Mouse (Mus musculus): ENCODE results near the gene Lrrc61. TPM values are rescaled to one million over a fixed set of nuclear protein-coding genes. Genes with fewer than 3 reads are reported as not detected.

Lrrc61 gene
- polyA plus RNA-seq (2014; fragmentation: Illumina TruSeq; extraction: RNeasy Lipid Tissue Mini Kit (QIAGEN cat#74804); ENCODE audit: low read depth, low replicate concordance): 8.5 TPM

DNA sequence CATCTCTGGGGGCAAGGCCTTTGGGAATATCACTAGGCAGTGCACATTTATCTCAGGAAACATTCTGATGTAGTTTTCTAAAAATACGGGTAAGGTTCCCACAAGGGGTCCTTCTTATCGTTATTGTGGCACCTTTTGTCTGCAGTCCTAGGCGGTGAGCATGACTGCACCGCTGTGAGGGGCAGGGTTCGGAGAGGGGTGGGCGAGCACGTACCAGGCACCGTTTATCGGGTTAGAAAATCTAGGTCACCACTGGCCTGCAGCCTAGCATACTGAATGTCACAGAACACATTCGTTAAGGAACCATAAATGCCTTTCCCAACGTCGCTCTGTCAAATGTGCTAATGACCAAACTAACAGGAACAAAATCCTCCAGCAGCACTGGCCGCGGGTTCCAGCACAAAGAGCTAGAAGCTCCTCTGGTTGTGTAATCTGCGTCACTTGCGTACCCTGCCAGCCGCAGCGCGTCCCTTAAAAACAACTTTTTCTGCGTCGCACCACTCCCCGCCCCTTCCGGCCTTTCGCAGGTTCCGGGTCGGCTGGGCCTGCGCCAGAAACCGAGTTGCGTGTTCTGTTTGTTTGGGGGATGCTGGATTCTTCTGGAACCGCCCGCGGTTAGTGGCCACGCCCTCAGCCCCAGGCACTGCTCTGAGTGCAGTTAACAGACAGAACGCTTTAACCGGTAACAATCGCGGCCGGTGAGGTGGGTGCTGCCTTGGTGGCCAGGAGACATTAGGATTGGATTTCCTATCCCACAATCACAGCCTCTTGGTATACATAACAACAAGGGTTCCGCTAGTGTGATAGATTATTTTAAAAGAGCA is at the start of gene Lrrc61:
TSS of gene Lrrc61 (plus strand) at position 517 of the 824 bp plus-strand sequence.

DNA sequence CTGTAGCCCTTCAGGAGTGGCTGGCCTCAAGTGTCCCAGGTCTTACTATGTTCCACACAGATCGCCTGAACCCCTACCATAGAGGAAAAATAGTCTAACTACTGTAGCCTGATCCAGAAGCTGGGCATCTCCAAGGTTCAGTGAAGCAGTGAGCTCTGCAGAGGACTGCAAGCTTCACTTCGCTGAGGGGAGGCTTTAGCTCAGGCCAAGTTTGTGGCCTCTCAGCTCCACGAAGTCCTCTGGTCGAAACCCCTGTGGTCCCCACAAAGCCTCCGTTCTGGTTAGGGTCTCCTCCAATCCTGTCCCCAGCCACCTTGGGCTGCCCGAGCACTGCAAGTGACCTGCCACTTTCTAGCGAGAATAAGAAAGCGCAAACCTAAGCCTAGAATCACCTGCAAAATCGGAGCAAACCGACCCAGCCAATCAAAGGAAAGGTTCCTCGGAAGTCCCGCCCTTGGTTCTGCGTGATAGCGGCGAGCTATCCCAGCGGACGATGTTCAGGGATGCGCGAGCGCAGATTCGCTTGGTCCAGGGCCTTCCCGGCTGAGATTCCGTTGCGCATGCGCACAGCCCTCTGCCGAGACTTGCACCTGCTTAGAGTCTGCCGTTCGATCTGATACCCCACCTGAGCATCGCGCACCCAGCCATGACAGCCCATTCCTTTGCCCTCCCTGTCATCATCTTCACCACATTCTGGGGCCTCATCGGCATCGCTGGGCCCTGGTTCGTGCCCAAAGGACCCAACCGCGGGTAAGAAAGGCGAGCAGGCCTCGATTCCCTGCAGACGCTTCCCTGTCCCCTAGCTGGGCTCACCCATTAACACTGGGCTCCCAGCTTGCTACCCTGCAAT is 17.3 kb upstream of the Lrrc61 start, which contains the start of gene Atp6v0e2:
TSS of gene Atp6v0e2 (plus strand) at position 511 of the 850 bp plus-strand sequence.

GRCm38 (mm10) chr6:48572572-48573061 is 18.0 kb downstream of the Lrrc61 start, which contains the start of gene Rarres2:
Rarres2 (minus strand) TSS chr6:48572789.

DNA sequence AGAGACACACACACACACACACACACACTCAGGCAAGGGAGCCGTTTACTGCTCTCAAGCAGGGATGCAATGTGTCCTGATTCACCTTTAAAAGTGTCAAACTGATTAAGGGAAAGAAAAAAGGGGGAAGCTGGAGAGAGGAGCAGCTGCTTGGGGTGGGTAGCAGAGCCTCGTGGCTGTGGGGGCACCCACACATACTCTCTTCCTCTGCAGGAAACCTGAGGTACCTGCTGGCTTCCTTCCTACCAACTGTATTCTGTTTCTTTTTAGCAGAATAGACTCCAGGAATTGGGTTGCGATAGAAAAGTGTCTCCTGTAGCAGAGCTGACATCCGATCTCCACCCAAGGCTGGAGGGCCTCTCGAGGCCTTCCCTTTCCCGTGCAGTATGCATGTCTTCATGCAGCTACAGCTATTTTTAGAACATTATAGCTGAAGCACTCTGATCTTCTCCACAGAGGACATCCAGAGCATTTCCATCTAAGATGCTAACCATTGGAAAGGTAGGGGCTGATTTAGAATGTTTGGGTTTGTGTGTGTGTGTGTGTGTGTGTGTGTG is 34.7 kb downstream of the Lrrc61 start, which contains the start of gene Gm45021:
TSS of gene Gm45021 (plus strand) at position 417 of the 557 bp plus-strand sequence.

GRCm38 (mm10) chr6:48593158-48594042 is 38.8 kb downstream of the Lrrc61 start, which contains the start of the genes Repin1 and Gm44965:
Repin1 (plus strand) TSS chr6:48593883.
Gm44965 (plus strand) TSS chr6:48593941.

GRCm38 (mm10) chr6:48601271-48602079 is 46.9 kb downstream of the Lrrc61 start, which contains the start of gene Zfp775:
Zfp775 (plus strand) TSS chr6:48602063.

Other genes starting within 250 kb of the Lrrc61 start
- 9.7 TPM for gene Krba1, start 159.2 kb upstream of the Lrrc61 start, polyA plus RNA-seq (2014; fragmentation: Illumina TruSeq; extraction: RNeasy Lipid Tissue Mini Kit (QIAGEN cat#74804); ENCODE audit: low read depth, low replicate concordance)
- 14.9 TPM for gene Zfp467, start 109.0 kb upstream of the Lrrc61 start, polyA plus RNA-seq (2014; fragmentation: Illumina TruSeq; extraction: RNeasy Lipid Tissue Mini Kit (QIAGEN cat#74804); ENCODE audit: low read depth, low replicate concordance)
- not detected for gene Sspo, start 106.6 kb upstream of the Lrrc61 start, polyA plus RNA-seq (2014; fragmentation: Illumina TruSeq; extraction: RNeasy Lipid Tissue Mini Kit (QIAGEN cat#74804); ENCODE audit: low read depth, low replicate concordance)
- 55.5 TPM for gene Atp6v0e2, start 17.2 kb upstream of the Lrrc61 start, polyA plus RNA-seq (2014; fragmentation: Illumina TruSeq; extraction: RNeasy Lipid Tissue Mini Kit (QIAGEN cat#74804); ENCODE audit: low read depth, low replicate concordance)
- 7.2 TPM for gene Rarres2, start 18.0 kb downstream of the Lrrc61 start, polyA plus RNA-seq (2014; fragmentation: Illumina TruSeq; extraction: RNeasy Lipid Tissue Mini Kit (QIAGEN cat#74804); ENCODE audit: low read depth, low replicate concordance)
- not detected for gene Gm45021, start 34.8 kb downstream of the Lrrc61 start, polyA plus RNA-seq (2014; fragmentation: Illumina TruSeq; extraction: RNeasy Lipid Tissue Mini Kit (QIAGEN cat#74804); ENCODE audit: low read depth, low replicate concordance)
- 12.8 TPM for gene Repin1, start 39.1 kb downstream of the Lrrc61 start, polyA plus RNA-seq (2014; fragmentation: Illumina TruSeq; extraction: RNeasy Lipid Tissue Mini Kit (QIAGEN cat#74804); ENCODE audit: low read depth, low replicate concordance)
- gene Gm44965, start 39.1 kb downstream of the Lrrc61 start, polyA plus RNA-seq (2014; fragmentation: Illumina TruSeq; extraction: RNeasy Lipid Tissue Mini Kit (QIAGEN cat#74804); ENCODE audit: low read depth, low replicate concordance): not detected
- 0.12 TPM for gene Zfp775, start 47.3 kb downstream of the Lrrc61 start, polyA plus RNA-seq (2014; fragmentation: Illumina TruSeq; extraction: RNeasy Lipid Tissue Mini Kit (QIAGEN cat#74804); ENCODE audit: low read depth, low replicate concordance)
- gene AI854703, start 72.0 kb downstream of the Lrrc61 start, polyA plus RNA-seq (2014; fragmentation: Illumina TruSeq; extraction: RNeasy Lipid Tissue Mini Kit (QIAGEN cat#74804); ENCODE audit: low read depth, low replicate concordance): 0.35 TPM
- 33.4 TPM for gene Gimap8, start 92.4 kb downstream of the Lrrc61 start, polyA plus RNA-seq (2014; fragmentation: Illumina TruSeq; extraction: RNeasy Lipid Tissue Mini Kit (QIAGEN cat#74804); ENCODE audit: low read depth, low replicate concordance)
- 18.7 TPM for gene Gimap9, start 121.3 kb downstream of the Lrrc61 start, polyA plus RNA-seq (2014; fragmentation: Illumina TruSeq; extraction: RNeasy Lipid Tissue Mini Kit (QIAGEN cat#74804); ENCODE audit: low read depth, low replicate concordance)
- gene Gimap4, start 129.8 kb downstream of the Lrrc61 start, polyA plus RNA-seq (2014; fragmentation: Illumina TruSeq; extraction: RNeasy Lipid Tissue Mini Kit (QIAGEN cat#74804); ENCODE audit: low read depth, low replicate concordance): 218 TPM
- 106 TPM for gene Gimap6, start 153.4 kb downstream of the Lrrc61 start, polyA plus RNA-seq (2014; fragmentation: Illumina TruSeq; extraction: RNeasy Lipid Tissue Mini Kit (QIAGEN cat#74804); ENCODE audit: low read depth, low replicate concordance)
- gene Gm28053, start 163.8 kb downstream of the Lrrc61 start, polyA plus RNA-seq (2014; fragmentation: Illumina TruSeq; extraction: RNeasy Lipid Tissue Mini Kit (QIAGEN cat#74804); ENCODE audit: low read depth, low replicate concordance): 4.4 TPM
- gene Gimap7, start 163.8 kb downstream of the Lrrc61 start, polyA plus RNA-seq (2014; fragmentation: Illumina TruSeq; extraction: RNeasy Lipid Tissue Mini Kit (QIAGEN cat#74804); ENCODE audit: low read depth, low replicate concordance): not detected
- gene Gimap1, start 184.3 kb downstream of the Lrrc61 start, polyA plus RNA-seq (2014; fragmentation: Illumina TruSeq; extraction: RNeasy Lipid Tissue Mini Kit (QIAGEN cat#74804); ENCODE audit: low read depth, low replicate concordance): 2.8 TPM
- gene Gimap5, start 191.4 kb downstream of the Lrrc61 start, polyA plus RNA-seq (2014; fragmentation: Illumina TruSeq; extraction: RNeasy Lipid Tissue Mini Kit (QIAGEN cat#74804); ENCODE audit: low read depth, low replicate concordance): 10.3 TPM
- gene Gimap3, start 216.1 kb downstream of the Lrrc61 start, polyA plus RNA-seq (2014; fragmentation: Illumina TruSeq; extraction: RNeasy Lipid Tissue Mini Kit (QIAGEN cat#74804); ENCODE audit: low read depth, low replicate concordance): 1.2 TPM